Mouse (Mus musculus): ENCODE results near the gene Rnf213. TPM values are rescaled to one million over a fixed set of nuclear protein-coding genes. Genes with fewer than 3 reads are reported as not detected.
"Not testable (repeated sequence)": the region's sequence is repeated elsewhere in the genome, so short reads cannot be mapped to it uniquely, and the experiment has no call there.

Rnf213 gene
- polyA plus RNA-seq, 1 experiment from 2014 or later: 1.0 TPM

- H3K9ac ChIP-seq (ENCODE audit: low read depth, low read length): no peak overlapping the region
- no peak overlapping the region for H3K27ac ChIP-seq (ENCODE audit: low read depth, low read length)
- peaks cover 23% of the 10 kb centered on the region for H3K27me3 ChIP-seq (replicated peaks; ENCODE audit: control insufficient read depth, insufficient read depth, low read length)
- no peak for ATAC-seq
- no peak overlapping the region for H3K4me3 ChIP-seq (ENCODE audit: low read length)
- H3K9me3 ChIP-seq (ENCODE audit: control insufficient read depth, low read length): no peaks in the 10 kb centered on the region
- H3K36me3 ChIP-seq (ENCODE audit: control insufficient read depth, insufficient read depth, low read length): no peaks in the 10 kb centered on the region
- WGBS: 92% methylated on average over 5 of the region's 5 CpGs
- H3K4me1 ChIP-seq (ENCODE audit: control insufficient read depth, insufficient read depth, low read depth, low read length): peaks cover 12% of the 10 kb centered on the region
- H3K4me2 ChIP-seq (ENCODE audit: low read length): no peak overlapping the region
Observed at GRCm38 (mm10) chr11:119386306-119386705, 6.6 kb upstream of the Rnf213 start.

- not testable (repeated sequence) for H3K9ac ChIP-seq (ENCODE audit: low read depth, low read length); H3K27ac ChIP-seq (ENCODE audit: low read depth, low read length); H3K9me3 ChIP-seq (ENCODE audit: control insufficient read depth, low read length); H3K4me3 ChIP-seq (ENCODE audit: low read length); H3K36me3 ChIP-seq (ENCODE audit: control insufficient read depth, insufficient read depth, low read length); ATAC-seq; H3K4me2 ChIP-seq (ENCODE audit: low read length)
- 44% methylated on average over 3 of the region's 3 CpGs for WGBS
- peaks cover 12% of the 10 kb centered on the region for H3K4me1 ChIP-seq (ENCODE audit: control insufficient read depth, insufficient read depth, low read depth, low read length)
- peaks cover 33% of the 10 kb centered on the region for H3K27me3 ChIP-seq (replicated peaks; ENCODE audit: control insufficient read depth, insufficient read depth, low read length)
Observed at GRCm38 (mm10) chr11:119387273-119387672, 5.6 kb upstream of the Rnf213 start.

- H3K4me2 ChIP-seq (ENCODE audit: low read length): peak overlapping the region; percentile 96
- H3K27me3 ChIP-seq (replicated peaks; ENCODE audit: control insufficient read depth, insufficient read depth, low read length): peaks cover 47% of the 10 kb centered on the region
- H3K9ac ChIP-seq (ENCODE audit: low read depth, low read length): peak overlapping the region; percentile 72
- ATAC-seq: peak; percentile 79
- no peaks in the 10 kb centered on the region for H3K36me3 ChIP-seq (ENCODE audit: control insufficient read depth, insufficient read depth, low read length)
- peaks cover 21% of the 10 kb centered on the region for H3K4me1 ChIP-seq (ENCODE audit: control insufficient read depth, insufficient read depth, low read depth, low read length)
- H3K9me3 ChIP-seq (ENCODE audit: control insufficient read depth, low read length): no peaks in the 10 kb centered on the region
- peak overlapping the region; percentile 62 for H3K4me3 ChIP-seq (ENCODE audit: low read length)
- peak overlapping the region; percentile 67 for H3K27ac ChIP-seq (ENCODE audit: low read depth, low read length)
- WGBS: under 1% methylated on average over 35 of the region's 35 CpGs
Observed at GRCm38 (mm10) chr11:119389851-119390270, 3.0 kb upstream of the Rnf213 start.

GRCm38 (mm10) chr11:119390271-119391231 lies 2.3 kb upstream of the Rnf213 start:
- Histone ChIP-seq H3K27ac (ENCODE audit: low read depth, low read length) (peak overlapping the region; percentile 67), H3K4me3 (ENCODE audit: low read length) (peak overlapping the region; percentile 62), H3K4me2 (ENCODE audit: low read length) (peak overlapping the region; percentile 96), H3K4me1 (ENCODE audit: control insufficient read depth, insufficient read depth, low read depth, low read length) (peaks cover 21% of the 10 kb centered on the region), H3K36me3 (ENCODE audit: control insufficient read depth, insufficient read depth, low read length) (no peaks in the 10 kb centered on the region), H3K27me3 (replicated peaks; ENCODE audit: control insufficient read depth, insufficient read depth, low read length) (peaks cover 52% of the 10 kb centered on the region), H3K9me3 (ENCODE audit: control insufficient read depth, low read length) (no peaks in the 10 kb centered on the region), H3K9ac (ENCODE audit: low read depth, low read length) (peak overlapping the region; percentile 72)
- WGBS: 2% methylated on average over 53 of the region's 53 CpGs
- ATAC-seq: 0 out of 2 replicates have a peak, but pooled peaks have one; percentile 45

- Histone ChIP-seq H3K4me3 (ENCODE audit: low read length) (no peak overlapping the region), H3K4me2 (ENCODE audit: low read length) (no peak overlapping the region), H3K9ac (ENCODE audit: low read depth, low read length) (no peak overlapping the region), H3K27me3 (replicated peaks; ENCODE audit: control insufficient read depth, insufficient read depth, low read length) (peaks cover 54% of the 10 kb centered on the region), H3K4me1 (ENCODE audit: control insufficient read depth, insufficient read depth, low read depth, low read length) (peaks cover 21% of the 10 kb centered on the region), H3K27ac (ENCODE audit: low read depth, low read length) (no peak overlapping the region), H3K9me3 (ENCODE audit: control insufficient read depth, low read length) (no peaks in the 10 kb centered on the region), H3K36me3 (ENCODE audit: control insufficient read depth, insufficient read depth, low read length) (no peaks in the 10 kb centered on the region)
- 39% methylated on average over 7 of the region's 7 CpGs for WGBS
- no peak for ATAC-seq
Observed at GRCm38 (mm10) chr11:119391386-119392000, 1.4 kb upstream of the Rnf213 start.

- no peak overlapping the region for H3K9ac ChIP-seq (ENCODE audit: low read depth, low read length)
- H3K4me1 ChIP-seq (ENCODE audit: control insufficient read depth, insufficient read depth, low read depth, low read length): peaks cover 21% of the 10 kb centered on the region
- 11% methylated on average over 11 of the region's 12 CpGs for WGBS
- no peaks in the 10 kb centered on the region for H3K9me3 ChIP-seq (ENCODE audit: control insufficient read depth, low read length)
- ATAC-seq: no peak
- H3K27ac ChIP-seq (ENCODE audit: low read depth, low read length): no peak overlapping the region
- peaks cover 56% of the 10 kb centered on the region for H3K27me3 ChIP-seq (replicated peaks; ENCODE audit: control insufficient read depth, insufficient read depth, low read length)
- no peaks in the 10 kb centered on the region for H3K36me3 ChIP-seq (ENCODE audit: control insufficient read depth, insufficient read depth, low read length)
- H3K4me2 ChIP-seq (ENCODE audit: low read length): peak overlapping the region; percentile 17; the same call in 1 of the 2 replicates
- no peak overlapping the region for H3K4me3 ChIP-seq (ENCODE audit: low read length)
Observed at GRCm38 (mm10) chr11:119392001-119392614, 792 bp upstream of the Rnf213 start.

GRCm38 (mm10) chr11:119393483-119393804 lies 544 bp downstream of the Rnf213 start:
- peak overlapping the region; percentile 48 for H3K9ac ChIP-seq (ENCODE audit: low read depth, low read length)
- peak overlapping the region; percentile 45 for H3K4me3 ChIP-seq (ENCODE audit: low read length)
- H3K27ac ChIP-seq (ENCODE audit: low read depth, low read length): no peak overlapping the region
- 27% methylated on average over 7 of the region's 7 CpGs for WGBS
- no peaks in the 10 kb centered on the region for H3K36me3 ChIP-seq (ENCODE audit: control insufficient read depth, insufficient read depth, low read length)
- H3K27me3 ChIP-seq (replicated peaks; ENCODE audit: control insufficient read depth, insufficient read depth, low read length): peaks cover 54% of the 10 kb centered on the region
- peak overlapping the region; percentile 69 for H3K4me2 ChIP-seq (ENCODE audit: low read length)
- peaks cover 21% of the 10 kb centered on the region for H3K4me1 ChIP-seq (ENCODE audit: control insufficient read depth, insufficient read depth, low read depth, low read length)
- no peak for ATAC-seq
- H3K9me3 ChIP-seq (ENCODE audit: control insufficient read depth, low read length): no peaks in the 10 kb centered on the region

GRCm38 (mm10) chr11:119394210-119394609 lies 1.3 kb downstream of the Rnf213 start:
- Histone ChIP-seq H3K4me1 (ENCODE audit: control insufficient read depth, insufficient read depth, low read depth, low read length) (peaks cover 21% of the 10 kb centered on the region), H3K27me3 (replicated peaks; ENCODE audit: control insufficient read depth, insufficient read depth, low read length) (peaks cover 50% of the 10 kb centered on the region), H3K27ac (ENCODE audit: low read depth, low read length) (no peak overlapping the region), H3K4me3 (ENCODE audit: low read length) (no peak overlapping the region), H3K9ac (ENCODE audit: low read depth, low read length) (no peak overlapping the region), H3K4me2 (ENCODE audit: low read length) (no peak overlapping the region), H3K36me3 (ENCODE audit: control insufficient read depth, insufficient read depth, low read length) (no peaks in the 10 kb centered on the region), H3K9me3 (ENCODE audit: control insufficient read depth, low read length) (no peaks in the 10 kb centered on the region)
- 53% methylated on average over 6 of the region's 6 CpGs for WGBS
- ATAC-seq: no peak

- no peak overlapping the region for H3K4me3 ChIP-seq (ENCODE audit: low read length)
- no peak overlapping the region for H3K9ac ChIP-seq (ENCODE audit: low read depth, low read length)
- WGBS: 10% methylated on average over 7 of the region's 7 CpGs
- no peaks in the 10 kb centered on the region for H3K36me3 ChIP-seq (ENCODE audit: control insufficient read depth, insufficient read depth, low read length)
- H3K27ac ChIP-seq (ENCODE audit: low read depth, low read length): no peak overlapping the region
- H3K4me1 ChIP-seq (ENCODE audit: control insufficient read depth, insufficient read depth, low read depth, low read length): peaks cover 12% of the 10 kb centered on the region
- H3K9me3 ChIP-seq (ENCODE audit: control insufficient read depth, low read length): no peaks in the 10 kb centered on the region
- H3K4me2 ChIP-seq (ENCODE audit: low read length): no peak overlapping the region
- peaks cover 40% of the 10 kb centered on the region for H3K27me3 ChIP-seq (replicated peaks; ENCODE audit: control insufficient read depth, insufficient read depth, low read length)
- no peak for ATAC-seq
Observed at GRCm38 (mm10) chr11:119395394-119395793, 2.5 kb downstream of the Rnf213 start.
